18 mouse cellular contexts compared by ENCODE assay signal in the genomic region with DNA sequence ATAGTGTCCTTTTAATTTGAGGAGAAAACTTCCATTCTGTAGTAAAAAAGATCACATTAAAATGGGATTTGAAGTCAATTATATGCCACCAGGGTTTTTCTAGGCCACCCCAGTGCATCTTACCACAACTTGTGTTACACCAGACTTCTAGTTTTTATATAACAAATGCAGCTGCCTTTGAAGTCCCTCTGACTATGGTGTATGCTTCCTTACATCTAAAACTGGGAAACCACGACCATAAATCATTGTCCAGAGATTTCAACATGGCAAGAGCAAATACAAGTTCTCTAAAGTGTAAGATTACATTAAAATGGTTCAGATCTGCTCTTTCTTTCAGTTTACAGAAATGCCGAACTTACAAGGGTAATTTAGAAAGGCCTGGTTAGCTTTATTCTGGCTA.
"Had no signal": no experiment of that assay in that cellular context is flagged by ENCODE, and none has a peak within 500 bp of the region (broad histone marks: within the 10 kb centered on the region; RNA-seq: fewer than 3 reads in every experiment).

No protein-coding gene starts in this region.

- DNase-seq: gastrocnemius, adult 2 months; gastrocnemius, postnatal 10 days; gastrocnemius, postnatal 25 days; heart, adult 11 months; heart, adult 2 months; heart, postnatal 14 days; heart, postnatal 36 days; kidney, adult 18-20 months; kidney, adult 8-10 months; kidney, postnatal 10 days; kidney, postnatal 25 days; kidney, postnatal 4 days; left cerebral cortex, postnatal 4 days had no signal

- ATAC-seq: hindbrain, embryonic 16.5 days; inflammation-experienced regulatory T-cells, adult 6 months; intestine, embryonic 15.5 days; intestine, postnatal 0 days; liver, embryonic 12.5 days had no signal
